Comparison of ENCODE assay signal across 12 mouse cellular contexts in the genomic region with DNA sequence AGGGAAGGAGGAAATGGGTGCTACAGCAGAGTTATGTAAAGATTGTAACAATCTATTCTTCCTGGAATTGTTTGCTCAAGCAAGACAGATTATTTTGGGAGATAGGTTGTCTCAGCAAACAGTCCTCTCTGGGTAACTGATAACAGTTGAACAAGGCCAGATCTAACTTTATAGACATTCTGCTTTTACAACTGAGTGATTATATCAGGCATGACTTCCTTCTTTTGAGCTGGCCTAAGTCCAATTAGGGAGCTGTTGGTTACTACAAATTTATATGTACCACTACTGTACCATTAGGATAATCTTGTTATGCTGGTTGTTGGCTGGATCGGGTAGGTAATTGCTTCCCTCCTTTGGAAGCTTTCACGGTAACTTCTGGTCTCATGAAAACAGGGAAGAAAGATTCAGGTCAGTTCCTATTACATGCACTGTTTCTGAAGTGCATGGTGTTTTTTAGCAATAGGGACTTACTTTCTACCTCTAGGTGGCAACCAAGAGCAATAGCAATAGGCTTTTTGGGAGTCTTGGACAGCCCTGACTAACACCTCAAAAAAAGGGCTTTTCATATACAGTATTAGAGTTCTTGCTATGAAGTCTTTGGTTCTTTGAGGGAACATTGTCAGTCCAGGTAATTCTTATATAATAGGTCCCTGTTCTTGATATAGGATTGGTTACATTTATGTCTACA.
DNase-seq lines count a peak whose midpoint lies in the region; ATAC-seq and TF ChIP-seq lines count a peak whose summit lies in the region.
"Had no signal": no experiment of that assay in that cellular context is flagged by ENCODE, and none has a peak within 500 bp of the region (broad histone marks: within the 10 kb centered on the region; RNA-seq: fewer than 3 reads in every experiment).

No protein-coding gene starts in this region.

- ATAC-seq in intestine, embryonic 15.5 days = peak; percentile 89

- no peaks in the 10 kb centered on the region for H3K4me1 ChIP-seq in ES-E14 (ENCODE audit: control insufficient read depth in 2 of 2, insufficient read depth in 2 of 2, low read length in 2 of 2, poor library complexity in 1 of 2)
- no peaks in the 10 kb centered on the region for H3K4me1 ChIP-seq in intestine, embryonic 15.5 days (replicated peaks)

- no peak overlapping the region for H3K4me2 ChIP-seq in intestine, embryonic 15.5 days (replicated peaks)

- DNase-seq in cerebellum, adult 9-10 months = peak; percentile 3
- DNase-seq in cerebellum, adult 18-20 months = no peak
- DNase-seq in layer of hippocampus, adult 11-12 months (ENCODE audit: low spot score) = peak; percentile 8
- DNase-seq in layer of hippocampus, adult 8-10 months (ENCODE audit: low spot score in 2 of 2) = no peak
- DNase-seq in ES-E14 (ENCODE audit: low read depth, low spot score) = peak; percentile 29
- no peak for DNase-seq in cerebellum, adult 11-12 months
- no peak for DNase-seq in heart, postnatal 4 days
- DNase-seq: kidney, adult 11 months; left cerebral cortex, postnatal 4 days had no signal

- no peaks in the 10 kb centered on the region for H3K36me3 ChIP-seq in ES-E14 (ENCODE audit: control insufficient read depth, insufficient read depth, low read length, poor library complexity, severe bottlenecking)
- no peaks in the 10 kb centered on the region for H3K36me3 ChIP-seq in intestine, embryonic 15.5 days

- no peak overlapping the region for H3K27ac ChIP-seq in ES-E14 (ENCODE audit: insufficient read depth, low read depth, low read length, poor library complexity, severe bottlenecking)
- H3K27ac ChIP-seq in intestine, embryonic 15.5 days = no peak overlapping the region
- H3K27ac ChIP-seq: macrophage had no signal

- H3K4me3 ChIP-seq in ES-E14 (ENCODE audit: insufficient read depth in 1 of 2, low read depth in 1 of 2, low read length in 2 of 2, poor library complexity in 1 of 2, severe bottlenecking in 1 of 2) = no peak overlapping the region
- no peak overlapping the region for H3K4me3 ChIP-seq in intestine, embryonic 15.5 days (replicated peaks)
- H3K4me3 ChIP-seq: erythroblast, embryonic 14.5 days had no signal

- in situ Hi-C loops in ES-E14 (cut with MboI; ENCODE audit: low sequenced_read_pairs in 2 of 2, unreplicated experiment in 2 of 2) = no loop called here

- WGBS in intestine, embryonic 15.5 days = 54% methylated on average over 2 of the region's 2 CpGs

- H3K9me3 ChIP-seq in ES-E14 (ENCODE audit: control insufficient read depth, insufficient read depth, low read depth, low read length) = no peaks in the 10 kb centered on the region
- no peaks in the 10 kb centered on the region for H3K9me3 ChIP-seq in intestine, embryonic 15.5 days

- H3K27me3 ChIP-seq in intestine, embryonic 15.5 days (replicated peaks) = no peaks in the 10 kb centered on the region

- no peak overlapping the region for H3K9ac ChIP-seq in ES-E14 (ENCODE audit: insufficient read depth, low read depth, low read length, poor library complexity, severe bottlenecking)
- H3K9ac ChIP-seq in intestine, embryonic 15.5 days = no peak overlapping the region

TF ChIP-seq in ES-E14, 5 proteins besides CTCF, POLR2A, EP300 and RAD21:
- TF ChIP-seq MAFK (IDR thresholded peaks at IDR 0.05; ENCODE audit: insufficient read depth, low read depth, low read length) (no peak), ZC3H11A (IDR thresholded peaks at IDR 0.05; ENCODE audit: borderline replicate concordance, low read depth, low read length) (0 out of 2 replicates have a peak, but pooled peaks have one; percentile 20)
TF ChIP-seq in ES-E14: peak in this region for 1.

Comparison
In these comparisons a context has a peak if more than half of its experiments do, and no peak if none do; other contexts are left out.
1. DNase-seq: peak in cerebellum, adult 9-10 months (single experiment), layer of hippocampus, adult 11-12 months (single experiment) and ES-E14 (single experiment); none in cerebellum, adult 18-20 months (0 of 2), layer of hippocampus, adult 8-10 months (0 of 2), cerebellum, adult 11-12 months (single experiment) and heart, postnatal 4 days (single experiment).